Mouse (Mus musculus) T-helper 1 cell (primary cell): ENCODE measurements at regions not wholly inside any gene's neighbourhood (a gene's known extent, or its start where the extent isn't known, plus 50 kb on each side); places are given as distances from the start of the nearest gene placed in this dataset.

Experiments used
- in situ Hi-C: fragments of 300-600 bp; cut with MboI, MseI; formaldehyde crosslinking; loops from one replicate; pipeline ENCODE4 v1.15.1; 2025; ENCODE audit warnings: high pct_unique_total_duplicates

GRCm38 (mm10) chr1:193577821-193578220 lies 207.7 kb upstream of the Camk1g start:
- in situ Hi-C loops: no loop called here

- in situ Hi-C loops: no loop called here
These were observed 206.1 kb upstream of the Camk1g start for GRCm38 (mm10) chr1:193575986-193576713.

- in situ Hi-C loops: no loop called here
These were observed 202.7 kb upstream of the Camk1g start for GRCm38 (mm10) chr1:193572827-193573226.

GRCm38 (mm10) chr1:193572411-193572810 lies 202.3 kb upstream of the Camk1g start:
- in situ Hi-C loops: no loop called here

- in situ Hi-C loops: no loop called here
These were observed 201.0 kb upstream of the Camk1g start for GRCm38 (mm10) chr1:193571088-193571487.

GRCm38 (mm10) chr1:193568586-193569174 lies 198.6 kb upstream of the Camk1g start:
- in situ Hi-C loops: no loop called here

- in situ Hi-C loops: no loop called here
These were observed 197.1 kb upstream of the Camk1g start for GRCm38 (mm10) chr1:193567217-193567616.

GRCm38 (mm10) chr1:193564225-193564624 lies 194.1 kb upstream of the Camk1g start:
- in situ Hi-C loops: no loop called here

- in situ Hi-C loops: no loop called here
These were observed 192.1 kb upstream of the Camk1g start for GRCm38 (mm10) chr1:193562242-193562641.

GRCm38 (mm10) chr1:193558122-193558521 lies 188.0 kb upstream of the Camk1g start:
- in situ Hi-C loops: no loop called here

- in situ Hi-C loops: no loop called here
These were observed 184.6 kb upstream of the Camk1g start for GRCm38 (mm10) chr1:193554731-193555130.

- in situ Hi-C loops: no loop called here
These were observed 182.2 kb upstream of the Camk1g start for GRCm38 (mm10) chr1:193552348-193552747.

- in situ Hi-C loops: no loop called here
These were observed 181.2 kb upstream of the Camk1g start for GRCm38 (mm10) chr1:193551340-193551739.

GRCm38 (mm10) chr1:193550761-193551160 lies 180.7 kb upstream of the Camk1g start:
- in situ Hi-C loops: no loop called here

GRCm38 (mm10) chr1:193547356-193547755 lies 177.3 kb upstream of the Camk1g start:
- in situ Hi-C loops: no loop called here

GRCm38 (mm10) chr1:193546044-193546432 lies 175.9 kb upstream of the Camk1g start:
- in situ Hi-C loops: no loop called here

- in situ Hi-C loops: no loop called here
These were observed 175.4 kb upstream of the Camk1g start for GRCm38 (mm10) chr1:193545406-193546043.

GRCm38 (mm10) chr1:193544804-193545203 lies 174.7 kb upstream of the Camk1g start:
- in situ Hi-C loops: no loop called here

- in situ Hi-C loops: no loop called here
These were observed 173.7 kb upstream of the Camk1g start for GRCm38 (mm10) chr1:193543834-193544233.

- in situ Hi-C loops: no loop called here
These were observed 173.2 kb upstream of the Camk1g start for GRCm38 (mm10) chr1:193543284-193543683.

- in situ Hi-C loops: no loop called here
These were observed 172.0 kb upstream of the Camk1g start for GRCm38 (mm10) chr1:193541934-193542580.

- in situ Hi-C loops: no loop called here
These were observed 171.2 kb upstream of the Camk1g start for GRCm38 (mm10) chr1:193541281-193541680.
